Mouse (Mus musculus) lung, postnatal 0 days (tissue): ENCODE measurements around the gene Mri1.

Experiments
- CTCF ChIP-seq: IDR thresholded peaks from 2 replicates; pipeline ENCODE4 v1.5.1; 2016; ENCODE audit warnings: antibody characterized with exemption, mild to moderate bottlenecking
- EP300 ChIP-seq: IDR thresholded peaks from 2 replicates; pipeline ENCODE4 v1.6.1; 2016; ENCODE audit warnings: antibody characterized with exemption, mild to moderate bottlenecking, control low read depth

- TF ChIP-seq CTCF (no peak), EP300 (no peak)
Measured at GRCm38 (mm10) chr8:84272302-84272701, 15.2 kb upstream of the Mri1 start.
